Mouse (Mus musculus) heart, embryonic 14.5 days (tissue): ENCODE measurements around the gene Npas3. TPM values are rescaled to one million over a fixed set of nuclear protein-coding genes. Genes with fewer than 3 reads are reported as not detected.

Source experiments
- ATAC-seq: fragments of 200-750 bp; cut with Nextera tagmentation; 2 replicates; pipeline ENCODE4 v1.8.0; 2017; ENCODE audit warnings: low read depth, moderate TSS enrichment; ENCODE audit not compliant: insufficient number of reproducible peaks, insufficient read depth, low FRiP score
- H3K27ac ChIP-seq, 2 experiments: fragments of 200-500 bp in 1 of 2; fragments of 300-500 bp in 1 of 2; sonication (generic) in 1 of 2; replicated peaks in 1 of 2; 2 replicates each; pipeline ENCODE4 v1.5.1; 2012 to 2014; ENCODE audit warnings: low read depth in 2 of 2, low read length in 2 of 2, control low read depth in 1 of 2, mild to moderate bottlenecking in 1 of 2, mixed read lengths in 1 of 2; ENCODE audit not compliant: control insufficient read depth in 1 of 2, insufficient read depth in 1 of 2
- H3K27me3 ChIP-seq: fragments of 300-500 bp; sonication (generic); 2 replicates; pipeline ENCODE4 v1.6.1; 2014; ENCODE audit warnings: mild to moderate bottlenecking, low read length, control low read depth; ENCODE audit not compliant: control insufficient read depth, insufficient read depth
- H3K36me3 ChIP-seq: fragments of 300-500 bp; sonication (generic); 2 replicates; pipeline ENCODE4 v1.6.1; 2014; ENCODE audit warnings: mild to moderate bottlenecking, control low read depth, low read length, mixed read lengths; ENCODE audit not compliant: control insufficient read depth, insufficient read depth
- H3K4me1 ChIP-seq, 2 experiments: fragments of 200-500 bp in 1 of 2; fragments of 300-500 bp in 1 of 2; sonication (generic) in 1 of 2; 2 replicates each; pipeline ENCODE4 v1.6.1; 2012 to 2014; ENCODE audit warnings: low read length in 2 of 2, control low read depth in 1 of 2, mixed read lengths in 1 of 2; ENCODE audit not compliant: control insufficient read depth in 2 of 2, insufficient read depth in 2 of 2
- H3K4me2 ChIP-seq: fragments of 300-500 bp; sonication (generic); 2 replicates; pipeline ENCODE4 v1.6.1; 2014; ENCODE audit warnings: mild to moderate bottlenecking, low read length
- H3K4me3 ChIP-seq, 2 experiments: fragments of 200-500 bp in 1 of 2; fragments of 300-500 bp in 1 of 2; sonication (generic) in 1 of 2; 2 replicates each; pipeline ENCODE4 v1.5.1; 2012 to 2014; ENCODE audit warnings: low read length in 2 of 2, mild to moderate bottlenecking in 2 of 2, control low read depth in 1 of 2, low read depth in 1 of 2, moderate library complexity in 1 of 2; ENCODE audit not compliant: control insufficient read depth in 1 of 2, insufficient read depth in 1 of 2
- H3K9ac ChIP-seq: fragments of 300-500 bp; sonication (generic); 2 replicates; pipeline ENCODE4 v1.6.1; 2014; ENCODE audit warnings: mild to moderate bottlenecking, low read length
- H3K9me3 ChIP-seq: fragments of 300-500 bp; sonication (generic); 2 replicates; pipeline ENCODE4 v1.6.1; 2016; ENCODE audit warnings: low read length, control low read depth; ENCODE audit not compliant: control insufficient read depth
- WGBS: fragments of 180-500 bp; shearing (Covaris S2); extraction: QIAGEN DNeasy Blood & Tissue Kit; methylation state at CpG from one replicate; pipeline ENCODE4 v1.1.7; 2014; 5-methylcytosine and 5-hydroxymethylcytosine counted together
- polyA plus RNA-seq: library from polyadenylated mRNA; unstranded; fragments of >200 nt; fragmentation: Nextera tagmentation; extraction: Ambion mirVana; gene quantifications from 2 replicates; pipeline ENCODE4 v1.2.1, GENCODE M21; 2014

Gene Npas3
- polyA plus RNA-seq, 1 experiment from 2014 or later: 1.3 TPM

- 46% methylated on average over 3 of the region's 3 CpGs for WGBS
- Histone ChIP-seq H3K9ac (no peak overlapping the region), H3K4me2 (no peak overlapping the region), H3K9me3 (no peaks in the 10 kb centered on the region), H3K36me3 (no peaks in the 10 kb centered on the region), H3K4me1 (no peaks in the 10 kb centered on the region), H3K4me3 (no peak overlapping the region), H3K27me3 (no peaks in the 10 kb centered on the region), H3K27ac (no peak overlapping the region)
- no peak for ATAC-seq
Measured at GRCm38 (mm10) chr12:54110930-54111329, 862.5 kb downstream of the Npas3 start.

- Histone ChIP-seq H3K9me3 (no peaks in the 10 kb centered on the region), H3K27ac (no peak overlapping the region), H3K4me3 (no peak overlapping the region), H3K27me3 (no peaks in the 10 kb centered on the region), H3K36me3 (no peaks in the 10 kb centered on the region), H3K4me1 (no peaks in the 10 kb centered on the region), H3K4me2 (no peak overlapping the region), H3K9ac (no peak overlapping the region)
- no peak for ATAC-seq
- whole genome bisulfite sequencing: 74% methylated on average over 1 of the region's 1 CpGs
Measured at GRCm38 (mm10) chr12:54120386-54120785, 871.9 kb downstream of the Npas3 start.

- WGBS: 83% methylated on average over 3 of the region's 3 CpGs
- Histone ChIP-seq H3K36me3 (no peaks in the 10 kb centered on the region), H3K4me1 (no peaks in the 10 kb centered on the region), H3K27ac (no peak overlapping the region), H3K27me3 (no peaks in the 10 kb centered on the region), H3K9ac (no peak overlapping the region), H3K9me3 (no peaks in the 10 kb centered on the region), H3K4me2 (no peak overlapping the region), H3K4me3 (no peak overlapping the region)
- ATAC-seq: no peak
Measured at GRCm38 (mm10) chr12:54121286-54121685, 872.8 kb downstream of the Npas3 start.
